Mouse (Mus musculus): Measurements from ENCODE around the gene Rhcg. TPM values are rescaled to one million over a fixed set of nuclear protein-coding genes. Genes with fewer than 3 reads are reported as not detected.
A peak's percentile ranks its signal among the peaks of the same experiment; 100 is the strongest.

The Rhcg gene
- polyA plus RNA-seq, 1 experiment, result not detected

DNA sequence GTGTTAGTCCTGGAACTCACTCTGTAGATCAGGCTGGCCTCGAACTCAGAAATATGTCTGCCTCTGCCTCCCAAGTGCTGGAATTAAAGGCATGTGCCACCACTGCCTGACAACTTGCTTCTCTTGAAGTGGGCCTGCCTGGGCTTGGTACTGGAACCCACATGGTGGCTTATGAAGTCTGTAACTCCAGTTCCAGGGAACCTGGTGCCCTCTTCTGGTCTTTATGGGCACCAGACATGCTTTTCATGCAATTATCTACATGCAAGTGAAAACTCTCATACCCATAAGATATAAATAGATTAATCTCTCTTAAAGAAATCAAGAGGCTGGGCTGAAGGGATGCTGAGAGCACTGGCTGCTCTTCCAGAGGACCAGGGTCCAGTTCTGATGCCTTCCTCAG is 58.8 kb downstream of the Rhcg start:
- Histone ChIP-seq H3K4me3 (ENCODE audit: insufficient read depth, low read length) (no peak overlapping the region), H3K27ac (ENCODE audit: insufficient read depth, low read length) (no peak overlapping the region)
- no peak for TF ChIP-seq CTCF (IDR thresholded peaks at IDR 0.05; ENCODE audit: borderline replicate concordance, insufficient read depth, low read length)
- no peak for TF ChIP-seq POLR2A (IDR thresholded peaks at IDR 0.05; ENCODE audit: low read depth, low read length)

DNA sequence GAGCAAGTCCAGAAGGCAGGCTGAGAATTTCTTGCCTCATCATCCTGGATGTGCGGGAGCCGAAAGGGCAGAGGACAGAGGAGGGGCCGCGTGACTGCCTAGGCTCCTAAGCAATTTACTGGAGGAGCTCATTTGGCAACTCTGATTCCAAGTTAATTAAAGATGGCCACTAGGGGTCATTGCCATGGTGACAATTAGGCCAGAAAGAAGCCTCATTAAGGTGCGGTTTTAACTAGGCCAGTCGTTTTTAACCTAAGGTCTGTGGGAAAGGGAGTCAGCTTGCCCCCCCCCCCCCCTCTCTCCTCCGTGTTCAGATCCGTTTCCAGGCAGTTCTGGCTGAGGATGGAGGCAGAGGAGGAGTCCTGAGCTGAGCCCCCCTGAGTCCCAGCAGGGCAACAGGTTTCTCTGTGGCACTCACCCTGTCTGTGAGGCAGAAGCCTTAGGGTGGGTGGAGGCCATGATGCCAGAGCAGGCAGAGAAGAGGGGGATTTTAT is 59.7 kb downstream of the Rhcg start:
- H3K4me3 ChIP-seq (ENCODE audit: insufficient read depth, low read length), result no peak overlapping the region
- H3K27ac ChIP-seq (ENCODE audit: insufficient read depth, low read length), result no peak overlapping the region
- H3K4me1 ChIP-seq (ENCODE audit: control insufficient read depth, insufficient read depth, low read length), result no peaks in the 10 kb centered on the region
- TF ChIP-seq CTCF (IDR thresholded peaks at IDR 0.05; ENCODE audit: borderline replicate concordance, insufficient read depth, low read length) (no peak), POLR2A (IDR thresholded peaks at IDR 0.05; ENCODE audit: low read depth, low read length) (no peak)

More for the DNA sequence above, 58.8 kb downstream of the Rhcg start:
- H3K4me1 ChIP-seq (ENCODE audit: control insufficient read depth, insufficient read depth, low read length), result no peaks in the 10 kb centered on the region

DNA sequence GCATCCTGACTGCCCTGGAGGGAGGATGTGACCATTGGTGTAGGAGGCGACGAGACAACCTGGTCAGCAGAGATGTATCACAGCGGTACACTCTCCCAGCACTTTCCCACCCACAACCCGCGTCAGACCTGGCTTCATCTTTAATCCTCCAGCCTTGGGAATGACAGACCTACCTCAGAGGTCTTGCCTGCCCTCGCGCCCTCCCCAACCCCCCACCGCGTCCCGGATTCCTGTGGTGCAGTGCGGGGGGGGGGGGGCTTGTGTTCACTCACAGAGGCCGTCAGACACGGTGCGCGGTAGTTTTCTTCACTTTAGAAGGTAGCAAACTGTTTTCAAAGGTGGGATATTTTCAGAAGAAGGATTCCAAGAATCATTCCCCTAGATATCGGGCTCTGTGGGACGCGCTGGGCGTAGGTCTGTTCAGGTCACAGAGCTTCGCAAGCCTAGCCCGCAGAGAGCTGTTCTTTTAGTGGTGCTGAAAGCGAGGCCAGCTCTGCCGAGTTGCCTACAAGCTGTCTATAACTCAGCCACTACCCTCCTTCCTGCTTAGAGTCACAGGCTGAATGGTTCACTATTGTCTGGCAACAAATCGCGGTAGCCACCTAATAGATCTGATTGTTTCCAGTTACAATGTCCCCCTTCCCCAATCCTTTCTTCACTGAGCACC is 62.0 kb downstream of the Rhcg start:
- no peak overlapping the region for H3K27ac ChIP-seq (ENCODE audit: insufficient read depth, low read length)
- TF ChIP-seq CTCF (IDR thresholded peaks at IDR 0.05; ENCODE audit: borderline replicate concordance, insufficient read depth, low read length) (no peak), POLR2A (IDR thresholded peaks at IDR 0.05; ENCODE audit: low read depth, low read length) (no peak)
- H3K4me1 ChIP-seq (ENCODE audit: control insufficient read depth, insufficient read depth, low read length), result no peaks in the 10 kb centered on the region
- no peak overlapping the region for H3K4me3 ChIP-seq (ENCODE audit: insufficient read depth, low read length)

DNA sequence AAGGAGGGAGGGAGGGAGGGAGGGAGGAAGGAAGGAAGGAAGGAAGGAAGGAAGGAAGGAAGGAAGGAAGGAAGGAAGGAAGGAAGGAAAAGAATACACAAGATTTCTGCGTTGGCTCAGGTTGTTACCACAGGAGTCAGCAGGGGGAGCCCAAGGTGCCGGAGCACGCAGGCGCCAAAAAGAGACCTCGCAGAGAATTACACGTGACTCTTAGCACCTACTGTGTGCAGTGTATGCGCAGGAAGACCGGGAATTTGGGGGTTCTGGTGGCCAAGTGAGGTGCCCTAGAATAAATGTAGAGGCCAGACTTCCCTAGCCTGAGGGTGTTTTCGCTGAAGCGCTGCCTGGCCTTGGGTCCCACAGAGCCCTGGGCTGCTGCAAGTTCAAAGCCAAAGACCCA is 64.8 kb downstream of the Rhcg start:
- Histone ChIP-seq H3K4me1 (ENCODE audit: control insufficient read depth, insufficient read depth, low read length) (no peaks in the 10 kb centered on the region), H3K4me3 (ENCODE audit: insufficient read depth, low read length) (no peak overlapping the region), H3K27ac (ENCODE audit: insufficient read depth, low read length) (no peak overlapping the region)
- TF ChIP-seq CTCF (IDR thresholded peaks at IDR 0.05; ENCODE audit: borderline replicate concordance, insufficient read depth, low read length), result 0 out of 2 replicates have a peak, but pooled peaks have one; percentile 13
- TF ChIP-seq POLR2A (IDR thresholded peaks at IDR 0.05; ENCODE audit: low read depth, low read length), result no peak

DNA sequence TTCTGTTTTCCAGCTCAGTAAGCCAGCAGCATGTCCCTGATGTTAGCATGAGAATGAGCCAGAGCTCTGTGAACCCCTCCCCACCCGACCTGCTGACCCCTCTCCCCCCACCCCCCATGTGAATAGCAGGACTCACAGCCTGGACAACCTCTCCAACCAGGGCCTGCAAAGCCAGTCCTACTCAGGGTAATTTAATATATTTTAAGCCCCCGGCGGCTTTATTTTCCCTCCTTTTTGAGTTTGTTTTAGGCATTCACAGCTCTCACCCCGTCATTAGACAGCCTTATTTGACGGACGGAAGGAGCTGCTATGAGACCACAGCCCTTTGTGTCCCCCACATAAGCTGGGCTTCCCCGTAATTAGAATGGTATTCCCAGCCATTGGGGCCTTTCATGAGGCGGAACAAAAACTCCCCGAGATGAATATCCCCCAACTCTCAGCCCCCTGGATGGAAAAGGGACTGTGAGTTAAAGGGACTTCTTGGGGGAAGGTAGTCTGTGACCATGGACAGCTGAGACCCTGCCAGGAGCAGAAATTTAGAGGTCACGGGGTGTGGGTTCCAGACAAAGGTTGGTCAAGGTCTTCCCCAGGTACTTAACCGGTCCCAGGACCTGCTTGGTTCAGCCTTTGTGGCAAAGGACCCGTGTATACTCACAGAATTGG is 68.4 kb downstream of the Rhcg start:
- Histone ChIP-seq H3K4me1 (ENCODE audit: control insufficient read depth, insufficient read depth, low read length) (no peaks in the 10 kb centered on the region), H3K27ac (ENCODE audit: insufficient read depth, low read length) (no peak overlapping the region), H3K4me3 (ENCODE audit: insufficient read depth, low read length) (no peak overlapping the region)
- TF ChIP-seq POLR2A (IDR thresholded peaks at IDR 0.05; ENCODE audit: low read depth, low read length) (no peak), CTCF (IDR thresholded peaks at IDR 0.05; ENCODE audit: borderline replicate concordance, insufficient read depth, low read length) (no peak)

DNA sequence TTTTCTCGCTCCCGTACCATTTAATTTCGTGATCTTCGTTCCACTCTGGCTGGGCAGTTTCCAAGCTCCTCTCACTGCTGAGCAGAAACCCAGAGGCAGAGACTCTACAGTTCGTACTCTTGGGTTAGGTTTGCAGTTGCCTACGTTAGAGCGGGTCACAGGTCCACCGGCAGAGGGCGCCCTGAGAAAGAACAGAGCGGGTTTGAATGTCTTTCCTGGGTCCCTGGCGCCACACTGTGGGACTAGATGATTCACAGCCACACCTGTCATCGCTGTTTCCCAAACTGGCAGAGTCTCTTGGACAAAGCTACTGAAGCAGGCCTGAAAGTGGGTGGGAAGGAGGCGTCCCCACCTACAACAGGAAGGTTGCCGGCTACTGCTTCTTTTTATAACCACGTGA is 70.4 kb downstream of the Rhcg start:
- no peaks in the 10 kb centered on the region for H3K4me1 ChIP-seq (ENCODE audit: control insufficient read depth, insufficient read depth, low read length)
- H3K27ac ChIP-seq (ENCODE audit: insufficient read depth, low read length), result no peak overlapping the region
- TF ChIP-seq POLR2A (IDR thresholded peaks at IDR 0.05; ENCODE audit: low read depth, low read length), result no peak
- TF ChIP-seq CTCF (IDR thresholded peaks at IDR 0.05; ENCODE audit: borderline replicate concordance, insufficient read depth, low read length), result peak; percentile 77; the same call in 1 of the 2 replicates
- H3K4me3 ChIP-seq (ENCODE audit: insufficient read depth, low read length), result no peak overlapping the region

DNA sequence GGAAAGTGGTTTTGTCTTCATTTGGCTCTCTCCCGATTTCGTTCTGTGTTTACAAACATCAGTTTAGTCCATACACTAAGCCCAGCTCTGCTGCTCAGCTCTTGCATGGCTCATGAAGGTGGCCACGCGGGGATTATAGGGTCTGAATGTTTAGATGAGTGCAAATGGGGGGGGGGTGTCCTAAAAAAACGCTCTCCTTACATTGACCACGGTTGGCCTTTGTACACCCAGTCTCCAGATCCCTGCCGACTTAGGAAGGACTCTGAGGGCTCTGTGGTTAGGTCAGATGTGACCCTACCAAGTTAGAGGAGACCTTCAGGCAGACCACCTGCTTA is 72.4 kb downstream of the Rhcg start:
- Histone ChIP-seq H3K27ac (ENCODE audit: insufficient read depth, low read length) (no peak overlapping the region), H3K4me3 (ENCODE audit: insufficient read depth, low read length) (no peak overlapping the region), H3K4me1 (ENCODE audit: control insufficient read depth, insufficient read depth, low read length) (no peaks in the 10 kb centered on the region)
- no peak for TF ChIP-seq CTCF (IDR thresholded peaks at IDR 0.05; ENCODE audit: borderline replicate concordance, insufficient read depth, low read length)
- TF ChIP-seq POLR2A (IDR thresholded peaks at IDR 0.05; ENCODE audit: low read depth, low read length), result no peak

DNA sequence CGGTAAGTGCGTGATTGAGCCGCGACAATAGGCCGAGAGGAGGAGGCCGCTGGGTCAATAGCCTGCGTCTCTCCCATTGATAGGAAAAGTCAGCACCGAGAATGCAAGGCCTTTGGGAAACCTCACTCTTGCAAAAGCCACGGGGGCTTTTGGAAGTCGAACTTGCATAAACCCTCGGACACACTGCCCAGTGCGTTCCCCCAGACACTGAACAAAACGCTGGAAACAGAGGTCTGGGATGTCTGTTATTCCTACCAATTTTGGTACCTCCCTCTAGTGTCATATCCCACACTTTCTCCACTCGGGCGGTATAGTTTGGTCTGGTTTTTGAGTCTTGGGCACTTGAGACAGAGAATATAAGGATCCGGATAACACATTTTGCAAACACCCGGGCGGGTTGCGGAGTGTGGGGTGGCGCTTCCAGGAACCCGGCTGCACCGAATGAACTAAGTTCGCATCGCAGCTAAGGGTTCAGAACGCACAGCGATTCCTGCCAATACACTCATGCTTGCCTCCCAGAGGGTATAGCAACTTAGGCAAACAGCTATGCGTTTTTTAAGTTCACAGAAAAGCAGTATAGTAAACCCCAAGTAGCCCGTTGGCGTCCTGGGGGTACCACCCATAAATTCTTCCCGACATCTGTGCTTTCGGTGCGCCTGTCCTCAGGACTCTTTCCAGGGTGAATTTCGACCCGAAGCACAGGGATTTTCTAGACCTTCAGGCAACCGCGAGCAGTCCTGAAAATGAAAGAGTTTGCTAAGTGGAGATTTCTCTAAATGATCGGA is 73.0 kb downstream of the Rhcg start:
- Histone ChIP-seq H3K4me3 (ENCODE audit: insufficient read depth, low read length) (no peak overlapping the region), H3K27ac (ENCODE audit: insufficient read depth, low read length) (no peak overlapping the region), H3K4me1 (ENCODE audit: control insufficient read depth, insufficient read depth, low read length) (no peaks in the 10 kb centered on the region)
- no peak for TF ChIP-seq POLR2A (IDR thresholded peaks at IDR 0.05; ENCODE audit: low read depth, low read length)
- no peak for TF ChIP-seq CTCF (IDR thresholded peaks at IDR 0.05; ENCODE audit: borderline replicate concordance, insufficient read depth, low read length)

Other genes with a start within 250 kb of the Rhcg start
- gene Rlbp1, start 230.6 kb downstream of the Rhcg start, polyA plus RNA-seq (2011; ENCODE audit: insufficient read length, low read depth, missing spikeins), result not detected in 2 replicates
- gene Fanci, start 225.7 kb downstream of the Rhcg start, polyA plus RNA-seq (2011; ENCODE audit: insufficient read length, low read depth, missing spikeins), result 6.1 and 10.7 TPM in 2 replicates
- gene Polg, start 151.3 kb downstream of the Rhcg start, polyA plus RNA-seq (2011; ENCODE audit: insufficient read length, low read depth, missing spikeins), result 53.6 and 60.5 TPM in 2 replicates
- 5.5 and 7.3 TPM in 2 replicates for gene Ticrr, start 42.5 kb upstream of the Rhcg start, polyA plus RNA-seq (2011; ENCODE audit: insufficient read length, low read depth, missing spikeins)
- 3.5 and 5.3 TPM in 2 replicates for gene Kif7, start 98.1 kb upstream of the Rhcg start, polyA plus RNA-seq (2011; ENCODE audit: insufficient read length, low read depth, missing spikeins)
- gene Plin1, start 115.2 kb upstream of the Rhcg start, polyA plus RNA-seq (2011; ENCODE audit: insufficient read length, low read depth, missing spikeins), result 0.23 TPM in 1 of 2 replicates, not detected in the other
- gene Pex11a, start 125.5 kb upstream of the Rhcg start, polyA plus RNA-seq (2011; ENCODE audit: insufficient read length, low read depth, missing spikeins), result 3.2 and 7.3 TPM in 2 replicates
- not detected in 2 replicates for gene Wdr93, start 125.5 kb upstream of the Rhcg start, polyA plus RNA-seq (2011; ENCODE audit: insufficient read length, low read depth, missing spikeins)
- not detected in 2 replicates for gene Mesp1, start 176.1 kb upstream of the Rhcg start, polyA plus RNA-seq (2011; ENCODE audit: insufficient read length, low read depth, missing spikeins)
- gene Mesp2, start 193.1 kb upstream of the Rhcg start, polyA plus RNA-seq (2011; ENCODE audit: insufficient read length, low read depth, missing spikeins), result not detected in 2 replicates
- gene Anpep, start 243.4 kb upstream of the Rhcg start, polyA plus RNA-seq (2011; ENCODE audit: insufficient read length, low read depth, missing spikeins), result 38.2 and 41.0 TPM in 2 replicates

Data from embryonic fibroblast, embryonic 13.5 days (primary cell).